Mouse (Mus musculus) frontal cortex, postnatal 36 days (tissue): ENCODE results near the gene Slpi.

Experiments used
- DNase-seq, 2 experiments: peaks; one replicate each; pipeline ENCODE4 v3.0.0; 2022; ENCODE audit warnings: low spot score in 2 of 2

Gene Slpi

DNA sequence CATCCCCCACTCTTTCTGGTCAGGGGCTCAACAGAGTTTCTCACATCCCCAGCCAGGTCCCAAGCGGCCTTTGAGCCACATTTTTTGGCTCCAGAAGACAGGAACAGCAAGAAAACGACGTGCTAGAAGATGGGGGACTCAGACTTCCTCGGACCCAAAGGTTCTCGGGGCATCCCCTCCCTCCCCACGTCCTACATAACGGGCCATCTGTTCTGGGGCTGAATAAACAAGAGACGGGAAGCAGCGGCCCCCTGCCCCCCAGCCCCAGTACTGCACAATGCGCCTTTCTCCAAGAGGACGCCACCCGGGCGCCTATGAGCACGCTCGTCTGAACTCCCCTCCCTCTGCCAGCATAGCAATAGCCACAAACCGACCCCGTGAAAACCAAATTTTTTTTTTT is at the start of gene Slpi:
Gene Slpi (minus strand): TSS at position 76 of the 400 bp plus-strand sequence.
- no peak for DNase-seq

DNA sequence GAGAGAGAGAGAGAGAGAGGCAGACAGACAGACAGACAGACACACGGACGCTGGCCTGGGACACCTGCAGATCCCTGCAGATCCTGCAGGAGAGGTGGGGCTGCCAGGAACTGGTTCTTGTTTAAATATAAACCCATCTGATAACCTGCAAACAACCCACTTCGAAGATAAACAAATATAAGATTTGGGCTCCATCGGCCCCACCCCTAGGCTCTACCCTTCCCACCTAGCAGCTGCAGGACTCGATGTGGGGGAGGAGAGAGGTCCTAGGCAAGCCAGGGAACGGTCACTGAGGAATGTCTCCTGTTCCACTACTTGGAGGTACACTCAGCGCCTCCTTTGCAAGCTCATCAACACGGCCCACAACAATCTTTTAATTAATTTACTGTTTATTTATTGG is 49.4 kb upstream of the Slpi start:
- no peak for DNase-seq

DNA sequence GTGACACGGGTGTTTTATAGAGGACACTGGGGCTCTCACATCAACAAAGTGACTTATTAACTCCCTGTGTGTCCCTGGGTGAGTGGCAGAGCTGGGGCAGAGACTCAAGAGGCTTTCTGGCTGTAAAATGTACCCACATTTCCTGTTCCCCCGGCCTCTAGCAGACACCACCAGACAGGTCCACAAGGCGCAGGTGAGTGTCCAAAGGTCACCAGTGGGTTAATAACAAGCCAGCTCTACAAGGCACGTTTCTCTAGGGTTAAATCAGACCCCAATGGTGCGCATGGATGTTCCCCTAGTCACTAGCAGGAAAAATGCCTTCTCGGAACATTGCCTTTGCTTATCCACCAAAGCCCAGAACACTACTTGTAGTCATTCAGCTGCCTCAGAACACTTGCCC is 48.8 kb upstream of the Slpi start:
- no peak for DNase-seq

GRCm38 (mm10) chr2:164436961-164437360 is 48.1 kb upstream of the Slpi start:
- DNase-seq = no peak

GRCm38 (mm10) chr2:164436215-164436913 is 47.5 kb upstream of the Slpi start:
- peak in 1 of 2 experiments; percentile 39 for DNase-seq

- no peak for DNase-seq
Measured at GRCm38 (mm10) chr2:164435216-164436090, 46.6 kb upstream of the Slpi start.

- DNase-seq = no peak
Measured at GRCm38 (mm10) chr2:164434681-164435080, 45.8 kb upstream of the Slpi start.

DNA sequence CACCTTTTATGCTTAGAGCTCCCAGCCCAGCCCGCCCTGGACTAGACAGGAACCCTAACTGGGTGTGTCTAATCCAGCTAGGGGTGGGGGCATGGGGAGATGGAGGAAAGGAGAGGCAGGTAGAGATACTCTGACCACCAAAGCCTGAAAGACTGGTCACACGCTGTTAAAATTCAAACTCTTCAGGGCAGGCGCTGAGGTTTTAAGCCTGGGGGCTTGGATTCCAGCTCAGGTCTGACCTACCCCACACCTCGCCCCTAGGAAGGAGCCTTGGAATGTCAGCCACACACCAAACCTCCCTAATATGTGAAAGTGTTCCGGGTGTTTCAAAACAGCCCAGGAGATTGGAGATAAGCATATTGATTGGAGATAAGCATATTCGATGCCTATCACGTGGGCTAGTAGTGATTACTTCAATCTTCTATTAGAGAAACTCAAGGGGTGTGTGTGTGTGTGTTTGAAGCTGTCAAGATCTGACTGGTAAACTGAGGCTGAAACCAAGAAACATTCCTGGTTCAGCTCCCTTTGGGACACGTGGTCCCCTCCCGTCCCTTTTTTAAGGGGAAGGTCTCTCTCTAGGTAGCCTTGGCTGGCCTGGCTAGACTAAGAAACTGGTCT is 44.5 kb upstream of the Slpi start:
- DNase-seq = no peak

GRCm38 (mm10) chr2:164432541-164433191 is 43.8 kb upstream of the Slpi start:
- no peak for DNase-seq

- DNase-seq = no peak
Measured at GRCm38 (mm10) chr2:164431676-164432465, 43.0 kb upstream of the Slpi start.

- no peak for DNase-seq
Measured at GRCm38 (mm10) chr2:164430697-164431096, 41.8 kb upstream of the Slpi start.

DNA sequence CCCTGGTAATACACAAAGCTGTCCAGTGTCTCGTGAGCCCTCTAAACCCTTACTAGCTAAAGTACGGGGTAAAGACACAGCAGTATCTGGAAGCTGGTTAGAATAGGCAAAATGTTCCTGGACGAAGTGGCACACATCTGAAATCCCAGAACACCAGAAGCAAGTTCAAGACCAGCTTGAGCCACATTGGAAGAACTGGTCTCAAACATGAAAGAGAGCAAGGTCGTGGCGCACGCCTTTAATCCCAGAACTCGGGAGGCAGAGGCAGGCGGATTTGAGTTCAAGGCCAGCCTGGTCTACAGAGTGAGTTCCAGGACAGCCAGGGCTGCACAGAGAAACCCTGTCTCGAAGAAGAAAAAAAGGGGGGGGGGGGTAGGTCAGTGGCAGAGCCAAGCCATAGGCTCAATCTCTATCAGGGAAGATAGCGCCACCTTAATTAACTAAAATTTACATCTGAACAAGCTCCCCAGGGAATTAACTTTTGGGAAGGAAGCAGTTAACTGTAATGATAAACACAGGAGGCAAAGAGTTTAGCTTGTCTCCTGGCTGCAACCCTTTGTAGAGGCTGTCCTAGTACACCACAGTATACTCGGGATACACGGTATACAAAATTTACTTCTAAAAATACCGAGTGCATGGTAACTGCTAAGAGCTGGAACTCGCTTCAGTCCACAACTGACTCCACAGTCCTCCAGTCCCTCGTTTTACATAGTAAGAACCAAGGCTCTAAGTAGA is 41.2 kb upstream of the Slpi start:
- DNase-seq = no peak

DNA sequence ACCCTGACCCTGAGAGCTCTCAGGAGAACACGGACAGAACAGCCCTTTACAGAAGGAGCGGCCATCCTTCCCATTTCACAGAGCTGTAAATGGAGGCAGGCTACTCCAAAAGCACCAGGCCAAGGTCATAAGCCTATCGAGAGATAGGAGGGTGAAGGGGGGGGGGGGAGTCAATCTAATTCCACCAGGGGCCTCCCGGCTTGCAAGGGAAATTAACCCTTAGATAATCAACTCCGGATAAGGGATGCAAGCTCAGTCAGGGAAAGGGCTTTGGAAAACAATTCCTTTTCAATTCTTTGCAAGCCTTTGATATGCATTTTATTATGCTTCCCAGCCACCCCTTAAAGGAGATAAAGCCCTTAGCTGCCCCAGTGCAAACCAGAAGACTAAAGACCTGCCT is 39.6 kb upstream of the Slpi start:
- DNase-seq = no peak

DNA sequence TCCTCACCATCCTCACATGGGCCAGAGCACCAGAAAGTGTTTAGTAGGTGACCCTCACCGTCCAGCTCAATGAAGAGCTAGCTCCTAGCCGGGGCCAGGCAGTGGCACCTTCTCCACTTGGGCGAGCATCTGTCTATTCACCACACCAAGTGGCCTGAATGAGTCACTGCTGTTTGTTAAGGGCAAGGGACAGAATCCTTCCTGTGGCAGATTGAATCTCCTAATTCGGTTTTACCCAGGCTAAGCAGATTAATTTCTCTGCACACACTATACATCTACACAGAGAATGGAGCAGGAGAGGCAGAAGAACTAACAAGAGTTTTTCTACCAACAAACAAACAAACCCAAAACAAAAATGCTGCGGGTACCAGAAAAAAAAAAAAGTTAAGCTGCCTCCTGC is 38.1 kb upstream of the Slpi start:
- DNase-seq = no peak

GRCm38 (mm10) chr2:164426121-164426520 is 37.2 kb upstream of the Slpi start:
- DNase-seq = no peak

GRCm38 (mm10) chr2:164425401-164425800 is 36.5 kb upstream of the Slpi start:
- no peak for DNase-seq

- DNase-seq = no peak
Measured at GRCm38 (mm10) chr2:164424406-164424805, 35.5 kb upstream of the Slpi start.

- DNase-seq = peak in 1 of 2 experiments; percentile 20
Measured at GRCm38 (mm10) chr2:164423464-164423863, 34.6 kb upstream of the Slpi start.

DNA sequence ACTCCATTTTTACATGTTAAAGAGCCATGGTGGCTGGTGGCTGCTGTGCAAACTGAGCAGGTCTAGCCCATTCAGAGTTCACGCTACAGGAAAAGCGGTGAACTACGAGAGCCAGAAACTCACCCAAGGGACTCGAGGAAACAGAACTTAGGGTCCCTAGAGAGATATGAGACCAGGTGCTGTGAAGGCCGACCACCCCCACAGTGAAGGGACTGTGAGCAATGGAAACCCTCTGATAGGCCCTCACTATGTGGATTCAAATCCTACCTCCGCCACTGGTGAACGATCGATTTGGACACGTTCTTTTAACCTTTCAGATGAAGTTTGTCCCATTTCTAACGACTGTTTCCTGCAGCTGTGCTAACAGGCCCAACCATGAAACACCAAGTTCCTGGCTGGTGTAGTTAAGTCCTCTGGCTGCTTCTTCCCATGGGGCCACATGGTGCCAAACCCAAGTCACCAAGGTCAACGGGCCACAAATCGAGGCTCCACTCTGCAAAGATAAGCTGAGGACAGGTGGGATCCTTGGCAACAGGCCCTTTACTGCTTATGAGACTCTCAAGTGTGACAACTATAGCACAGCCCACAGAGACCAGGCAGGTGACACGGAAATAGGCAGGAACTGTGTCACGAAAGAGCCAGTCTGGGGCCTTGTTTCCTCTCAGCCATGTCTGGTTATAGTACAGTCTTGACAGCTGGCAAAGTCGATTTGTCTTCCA is 33.9 kb upstream of the Slpi start:
- no peak for DNase-seq

DNA sequence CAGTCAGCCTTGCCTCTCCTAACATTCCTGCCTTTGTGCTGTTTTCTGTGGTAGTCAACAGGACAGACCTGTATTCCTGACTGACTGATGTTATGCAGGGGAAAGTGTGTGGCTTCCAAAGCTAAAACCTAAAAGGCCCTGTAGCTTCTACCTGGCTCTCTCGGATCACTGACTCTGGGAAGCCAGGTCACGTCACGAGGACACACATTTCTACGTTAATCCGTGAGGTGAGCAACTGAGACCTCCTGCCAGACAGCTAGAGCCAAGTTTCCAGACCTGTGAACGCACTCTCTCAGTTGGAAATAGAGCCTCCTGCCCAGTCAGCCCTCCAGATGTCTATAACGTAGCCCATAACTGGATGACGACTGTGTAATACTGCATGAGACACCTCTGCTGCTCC is 33.1 kb upstream of the Slpi start:
- no peak for DNase-seq
